Mouse (Mus musculus) forebrain, embryonic 10.5 days (tissue): ENCODE measurements around the gene Kcna6. TPM values are rescaled to one million over a fixed set of nuclear protein-coding genes. Genes with fewer than 3 reads are reported as not detected.

Source experiments
- DNase-seq: peaks from one replicate; pipeline ENCODE4 v3.0.0-alpha.2; 2017; ENCODE audit warnings: low spot score; ENCODE audit errors: extremely low spot score
- H3K27ac ChIP-seq: fragments of 300-500 bp; sonication (generic); 2 replicates; pipeline ENCODE4 v1.5.1; 2016; ENCODE audit warnings: mild to moderate bottlenecking
- H3K27me3 ChIP-seq: fragments of 300-500 bp; sonication (generic); 2 replicates; pipeline ENCODE4 v1.6.1; 2016; ENCODE audit warnings: mild to moderate bottlenecking; ENCODE audit not compliant: poor library complexity, severe bottlenecking
- H3K36me3 ChIP-seq: fragments of 300-500 bp; sonication (generic); replicated peaks from 2 replicates; pipeline ENCODE4 v1.6.1; 2016; ENCODE audit warnings: mild to moderate bottlenecking, moderate library complexity
- H3K4me1 ChIP-seq: fragments of 300-500 bp; sonication (generic); 2 replicates; pipeline ENCODE4 v1.6.1; 2016
- H3K4me3 ChIP-seq: fragments of 300-500 bp; sonication (generic); 2 replicates; pipeline ENCODE4 v1.5.1; 2016; ENCODE audit warnings: mild to moderate bottlenecking, moderate library complexity
- H3K9me3 ChIP-seq: fragments of 300-500 bp; sonication (generic); 2 replicates; pipeline ENCODE4 v1.6.1; 2016; ENCODE audit warnings: mild to moderate bottlenecking, moderate library complexity
- WGBS: fragments of 180-500 bp; shearing (Covaris S2); methylation state at CpG from one replicate; pipeline ENCODE4 v1.1.7; 2016; 5-methylcytosine and 5-hydroxymethylcytosine counted together
- polyA plus RNA-seq: library from polyadenylated mRNA; unstranded; fragments of >200 nt; fragmentation: Nextera tagmentation; extraction: Ambion mirVana; gene quantifications from 2 replicates; pipeline ENCODE4 v1.2.1, GENCODE M21; 2016

Kcna6 gene
- polyA plus RNA-seq = 2.9 and 3.4 TPM in 2 replicates

DNA sequence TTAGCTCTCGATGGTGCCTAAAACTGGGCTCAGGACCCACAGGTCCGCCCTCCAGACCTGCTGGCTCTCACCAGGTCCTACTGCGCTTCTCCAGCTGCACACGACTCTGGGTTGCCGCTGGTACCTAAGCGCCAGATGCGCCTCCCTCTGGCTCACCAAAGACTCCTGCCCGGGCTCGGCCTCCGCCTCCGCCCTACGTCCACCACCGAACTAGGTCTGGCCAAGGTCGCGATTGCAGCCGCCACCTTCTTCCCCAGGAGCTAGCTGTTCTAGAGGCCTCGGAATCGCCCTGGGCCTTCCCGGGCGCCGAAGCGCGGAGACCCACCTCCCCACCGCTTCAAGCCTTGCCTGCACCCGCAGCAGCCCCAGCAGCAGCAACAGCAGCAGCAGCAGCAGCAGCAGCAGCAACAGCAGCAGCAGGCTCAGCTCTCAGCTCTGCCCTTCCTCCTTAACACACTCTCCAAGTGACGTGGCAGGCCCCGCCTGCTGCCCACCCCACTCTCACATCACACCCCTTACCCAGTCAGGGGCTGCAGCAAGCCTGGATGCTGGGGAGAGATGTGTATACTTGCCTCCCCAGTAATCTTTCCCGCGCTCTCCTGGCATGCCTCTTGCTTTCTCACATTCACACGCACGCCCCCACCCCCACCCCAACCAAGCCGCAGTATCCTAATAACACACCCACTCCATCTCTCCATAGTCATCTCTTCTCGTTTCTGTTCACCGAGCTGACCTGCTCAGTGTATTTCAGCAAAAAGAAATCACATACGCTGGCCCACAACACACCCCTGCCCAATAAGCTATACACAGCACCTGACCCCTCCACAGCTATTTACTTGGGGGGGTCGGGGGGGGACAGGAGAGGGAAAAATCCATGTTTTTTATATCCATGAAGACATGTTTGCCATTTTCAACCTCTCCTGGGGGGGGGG lies at the start of gene Kcna6:
TSS of gene Kcna6 (minus strand) at position 464 of the 932 bp plus-strand sequence.
- 4% methylated on average over 36 of the region's 36 CpGs for WGBS
- Histone ChIP-seq H3K9me3 (no peaks in the 10 kb centered on the region), H3K27me3 (peaks cover 65% of the 10 kb centered on the region), H3K4me3 (peak within 1 kb of the TSS; percentile 67), H3K4me1 (peaks cover 22% of the 10 kb centered on the region), H3K27ac (peak within 1 kb of the TSS; percentile 77), H3K36me3 (no peaks in the 10 kb centered on the region)
- peak; percentile 68 for DNase-seq

- Histone ChIP-seq H3K9me3 (no peaks in the 10 kb centered on the region), H3K27me3 (no peaks in the 10 kb centered on the region), H3K4me1 (peaks cover 3% of the 10 kb centered on the region; the same call in 1 of the 2 replicates), H3K27ac (no peak overlapping the region), H3K4me3 (no peak overlapping the region), H3K36me3 (no peaks in the 10 kb centered on the region)
- DNase-seq = no peak
- WGBS = 84% methylated on average over 8 of the region's 8 CpGs
Measured at GRCm38 (mm10) chr6:126788863-126789262, 48.4 kb upstream of the Kcna6 start.

DNA sequence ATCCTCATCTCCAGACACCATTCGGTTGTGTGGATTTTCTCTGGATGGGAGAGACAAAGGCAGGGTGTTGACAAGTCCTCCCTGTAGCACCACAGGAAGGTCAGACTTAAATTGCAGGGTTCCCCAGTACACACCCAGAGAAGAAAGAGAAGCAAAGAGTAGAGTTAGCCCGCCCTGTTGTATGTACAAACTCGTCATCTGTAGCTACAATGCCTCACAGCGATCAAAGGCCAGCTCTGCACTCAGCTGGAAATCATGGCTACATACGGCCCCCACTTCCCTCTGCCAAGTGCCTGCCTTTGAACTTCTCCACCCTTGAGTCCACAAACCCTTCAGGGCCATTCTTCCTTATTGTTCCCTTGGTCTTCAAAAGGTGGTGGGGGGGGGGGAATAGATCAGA lies 43.7 kb upstream of the Kcna6 start:
- no peaks in the 10 kb centered on the region for H3K36me3 ChIP-seq
- no peak for DNase-seq
- no peaks in the 10 kb centered on the region for H3K9me3 ChIP-seq
- H3K27ac ChIP-seq = no peak overlapping the region
- H3K4me1 ChIP-seq = peaks cover 3% of the 10 kb centered on the region; the same call in 1 of the 2 replicates
- WGBS = 73% methylated on average over 5 of the region's 5 CpGs
- H3K4me3 ChIP-seq = no peak overlapping the region
- no peaks in the 10 kb centered on the region for H3K27me3 ChIP-seq

DNA sequence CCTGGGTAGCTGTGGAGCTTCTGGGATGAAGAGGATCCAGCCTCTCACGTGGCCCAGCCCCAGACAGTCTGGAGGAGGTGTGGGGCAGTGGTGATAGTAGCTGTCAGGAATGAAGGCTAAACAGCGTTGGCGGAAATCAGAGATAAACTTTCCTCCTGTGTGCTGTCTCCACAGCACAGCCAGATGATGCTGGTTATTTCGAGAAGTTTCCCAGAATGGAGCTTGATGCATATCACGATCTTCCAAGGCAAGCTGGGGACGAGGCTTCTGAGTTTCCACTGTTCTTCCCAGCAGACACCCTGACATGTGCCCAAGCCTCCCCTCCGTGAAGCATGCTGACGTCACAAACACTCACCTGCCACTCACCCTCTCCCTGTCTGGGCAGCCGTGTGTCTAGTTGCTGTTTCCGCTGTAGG lies 43.2 kb upstream of the Kcna6 start:
- Histone ChIP-seq H3K27ac (no peak overlapping the region), H3K36me3 (no peaks in the 10 kb centered on the region), H3K4me3 (no peak overlapping the region), H3K27me3 (no peaks in the 10 kb centered on the region), H3K4me1 (peaks cover 3% of the 10 kb centered on the region; the same call in 1 of the 2 replicates), H3K9me3 (no peaks in the 10 kb centered on the region)
- WGBS = 77% methylated on average over 10 of the region's 10 CpGs
- DNase-seq = no peak

DNA sequence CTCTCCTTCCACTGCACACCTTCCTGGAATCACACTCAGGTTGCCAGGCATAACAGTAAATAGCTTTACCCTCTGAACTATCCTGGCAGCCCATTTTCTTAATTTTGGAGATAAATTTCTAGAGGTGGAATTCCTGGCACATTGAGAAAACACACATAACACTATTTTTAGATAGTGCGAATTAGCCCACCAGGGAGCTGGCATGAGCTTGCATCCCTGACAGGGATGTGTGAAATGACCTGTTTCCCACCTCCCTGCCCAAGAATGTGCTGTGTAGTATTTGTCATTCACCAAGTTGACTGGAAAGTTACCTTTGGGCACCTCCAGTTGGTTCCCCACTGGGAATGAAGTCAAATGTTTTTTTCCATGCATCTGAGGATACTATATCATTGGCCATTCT lies 42.6 kb upstream of the Kcna6 start:
- Histone ChIP-seq H3K4me1 (peaks cover 3% of the 10 kb centered on the region; the same call in 1 of the 2 replicates), H3K4me3 (no peak overlapping the region), H3K27me3 (no peaks in the 10 kb centered on the region), H3K27ac (no peak overlapping the region), H3K36me3 (no peaks in the 10 kb centered on the region), H3K9me3 (no peaks in the 10 kb centered on the region)
- 94% methylated on average over 1 of the region's 1 CpGs for WGBS
- no peak for DNase-seq

DNA sequence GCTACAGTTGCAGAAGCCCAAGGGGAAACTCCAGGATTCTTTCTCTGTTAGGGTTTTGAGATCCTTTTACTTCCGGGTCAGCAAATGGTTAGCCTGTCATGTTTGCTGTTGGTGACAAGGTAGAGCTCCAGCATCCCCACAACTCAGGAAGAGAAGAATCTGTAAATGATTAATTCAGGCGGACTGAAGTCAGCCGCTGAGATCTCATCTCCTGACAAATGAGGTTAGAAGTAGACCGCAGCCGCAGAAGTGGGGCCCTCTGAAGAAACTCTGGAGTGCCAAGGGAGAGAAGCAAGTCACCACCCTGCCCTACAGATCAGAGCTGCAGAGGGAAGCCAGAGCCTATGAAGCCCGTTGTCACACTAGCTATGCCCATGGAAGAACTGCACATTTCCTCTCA lies 37.4 kb upstream of the Kcna6 start:
- H3K27ac ChIP-seq = no peak overlapping the region
- no peaks in the 10 kb centered on the region for H3K27me3 ChIP-seq
- DNase-seq = no peak
- no peaks in the 10 kb centered on the region for H3K4me1 ChIP-seq
- H3K9me3 ChIP-seq = no peaks in the 10 kb centered on the region
- 86% methylated on average over 6 of the region's 6 CpGs for WGBS
- no peak overlapping the region for H3K4me3 ChIP-seq
- H3K36me3 ChIP-seq = no peaks in the 10 kb centered on the region

- 65% methylated on average over 4 of the region's 4 CpGs for WGBS
- no peak for DNase-seq
- Histone ChIP-seq H3K27me3 (no peaks in the 10 kb centered on the region), H3K27ac (no peak overlapping the region), H3K4me3 (no peak overlapping the region), H3K36me3 (no peaks in the 10 kb centered on the region), H3K4me1 (peaks cover 13% of the 10 kb centered on the region), H3K9me3 (no peaks in the 10 kb centered on the region)
Measured at GRCm38 (mm10) chr6:126773873-126774272, 33.4 kb upstream of the Kcna6 start.

DNA sequence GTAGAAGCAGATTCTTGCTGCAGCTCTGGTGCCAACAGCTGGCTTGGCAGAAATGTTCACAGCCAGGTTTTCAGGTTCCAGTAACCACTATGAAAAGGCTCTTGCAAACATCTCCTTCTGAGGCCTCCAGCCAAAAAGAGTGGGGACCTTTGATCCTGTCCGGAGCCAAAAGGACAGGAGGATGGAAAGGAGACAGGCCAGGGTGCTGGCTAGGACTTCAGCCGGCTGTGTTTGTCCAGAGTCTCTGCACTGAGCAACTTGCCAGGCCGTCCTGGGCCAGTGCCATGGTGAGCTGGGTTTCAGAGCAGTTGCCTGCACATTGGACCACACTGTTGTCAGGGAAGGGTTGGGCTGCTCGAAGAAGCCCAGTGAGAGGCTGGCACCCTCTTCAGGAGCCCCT lies 31.9 kb upstream of the Kcna6 start:
- 81% methylated on average over 4 of the region's 4 CpGs for WGBS
- H3K27me3 ChIP-seq = no peaks in the 10 kb centered on the region
- H3K36me3 ChIP-seq = no peaks in the 10 kb centered on the region
- H3K4me1 ChIP-seq = peaks cover 29% of the 10 kb centered on the region
- H3K9me3 ChIP-seq = no peaks in the 10 kb centered on the region
- no peak for DNase-seq
- no peak overlapping the region for H3K4me3 ChIP-seq
- no peak overlapping the region for H3K27ac ChIP-seq

DNA sequence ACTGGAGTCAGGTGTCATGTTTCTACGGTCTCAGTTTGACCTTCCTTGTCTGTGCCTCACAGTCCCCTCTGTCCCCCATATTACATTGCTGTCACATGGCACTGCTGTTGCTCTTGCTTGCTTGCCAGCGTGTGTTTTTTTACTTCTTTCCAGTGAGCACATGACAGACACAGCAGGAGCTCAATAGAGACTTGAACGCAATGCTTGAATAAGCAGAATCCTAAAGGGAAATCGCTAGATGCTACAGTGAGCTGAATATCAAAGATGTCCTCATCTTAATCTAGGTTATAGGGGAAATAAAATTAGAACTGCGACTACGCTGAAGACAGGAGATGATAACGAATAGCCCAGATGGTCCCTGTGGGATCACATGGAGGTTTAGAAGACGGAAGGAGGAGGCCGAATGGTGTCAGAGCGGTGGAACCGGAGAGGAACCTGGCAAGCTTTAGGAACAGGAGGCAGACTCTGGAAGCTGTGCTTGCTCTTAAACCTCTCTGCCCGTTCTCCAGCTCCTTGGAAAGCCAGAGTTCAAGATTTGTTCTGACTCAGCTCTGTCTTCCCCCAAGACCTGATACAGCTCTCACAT lies 29.8 kb upstream of the Kcna6 start:
- no peaks in the 10 kb centered on the region for H3K9me3 ChIP-seq
- WGBS = 88% methylated on average over 12 of the region's 12 CpGs

DNA sequence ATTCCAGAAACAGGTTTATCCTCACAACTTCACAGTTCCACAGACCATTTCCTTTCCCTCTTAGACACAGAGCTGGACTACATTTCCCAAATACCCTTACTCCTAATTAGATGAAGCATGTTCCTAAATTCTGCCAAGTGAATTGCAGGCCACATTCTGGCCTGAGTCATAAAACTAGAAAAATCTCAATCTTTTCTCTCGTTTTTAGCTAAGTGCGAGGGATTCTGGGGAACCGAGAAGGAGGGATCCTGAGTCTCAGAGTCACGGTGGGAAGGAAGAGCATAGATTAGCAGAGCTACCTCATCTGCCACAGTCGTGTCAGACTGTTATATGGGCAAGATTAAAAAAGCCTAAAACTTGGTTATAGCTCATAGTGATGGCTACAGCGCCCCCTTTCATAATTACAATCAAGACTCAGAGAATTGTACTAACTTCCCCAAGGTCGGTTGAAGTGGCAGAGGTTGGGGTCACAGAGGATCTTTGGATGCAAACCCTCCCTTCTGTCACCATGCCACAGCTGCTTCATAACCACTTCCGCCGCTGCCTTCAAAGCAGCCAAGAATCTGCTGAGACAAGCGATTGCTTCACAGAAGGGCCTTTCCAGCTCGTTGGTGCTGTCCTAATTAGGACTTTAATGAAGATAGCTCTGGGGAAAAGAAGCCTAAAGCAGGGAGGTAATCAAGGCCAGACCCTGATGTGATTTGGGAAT lies 28.6 kb upstream of the Kcna6 start:
- H3K4me3 ChIP-seq = no peak overlapping the region
- H3K36me3 ChIP-seq = no peaks in the 10 kb centered on the region
- WGBS = 71% methylated on average over 11 of the region's 11 CpGs
- H3K27ac ChIP-seq = peak overlapping the region; percentile 58; the same call in 1 of the 2 replicates
- H3K27me3 ChIP-seq = no peaks in the 10 kb centered on the region
- no peak for DNase-seq
- peaks cover 41% of the 10 kb centered on the region for H3K4me1 ChIP-seq
- H3K9me3 ChIP-seq = no peaks in the 10 kb centered on the region

More for the DNA sequence above, 29.8 kb upstream of the Kcna6 start:
- H3K27me3 ChIP-seq = no peaks in the 10 kb centered on the region
- H3K4me1 ChIP-seq = peaks cover 41% of the 10 kb centered on the region
- H3K4me3 ChIP-seq = no peak overlapping the region
- no peaks in the 10 kb centered on the region for H3K36me3 ChIP-seq
- H3K27ac ChIP-seq = no peak overlapping the region
- no peak for DNase-seq

- H3K36me3 ChIP-seq = no peaks in the 10 kb centered on the region
- no peak for DNase-seq
- no peak overlapping the region for H3K4me3 ChIP-seq
- H3K4me1 ChIP-seq = peaks cover 41% of the 10 kb centered on the region
- no peaks in the 10 kb centered on the region for H3K27me3 ChIP-seq
- 34% methylated on average over 7 of the region's 7 CpGs for WGBS
- H3K9me3 ChIP-seq = no peaks in the 10 kb centered on the region
- H3K27ac ChIP-seq = peak overlapping the region; percentile 58
Measured at GRCm38 (mm10) chr6:126767610-126768532, 27.4 kb upstream of the Kcna6 start.

GRCm38 (mm10) chr6:126766552-126766951 lies 26.1 kb upstream of the Kcna6 start:
- WGBS = 67% methylated on average over 5 of the region's 5 CpGs
- peak overlapping the region; percentile 58; the same call in 1 of the 2 replicates for H3K27ac ChIP-seq

More at GRCm38 (mm10) chr6:126766552-126766951, 26.1 kb upstream of the Kcna6 start:
- H3K27me3 ChIP-seq = no peaks in the 10 kb centered on the region
- no peak for DNase-seq
- H3K9me3 ChIP-seq = no peaks in the 10 kb centered on the region
- no peak overlapping the region for H3K4me3 ChIP-seq
- peaks cover 41% of the 10 kb centered on the region for H3K4me1 ChIP-seq
- H3K36me3 ChIP-seq = no peaks in the 10 kb centered on the region
